Mouse (Mus musculus): Measurements from ENCODE around the gene Slc25a26. TPM values are rescaled to one million over a fixed set of nuclear protein-coding genes. Genes with fewer than 3 reads are reported as not detected.

Slc25a26 gene
- polyA plus RNA-seq, 1 experiment from 2014 or later, result 11.6 TPM

- Histone ChIP-seq H3K9me3 (replicated peaks) (no peaks in the 10 kb centered on the region), H3K27ac (ENCODE audit: poor library complexity, severe bottlenecking) (no peak overlapping the region), H3K9ac (no peak overlapping the region), H3K36me3 (peaks cover 3% of the 10 kb centered on the region; the same call in 1 of the 2 replicates), H3K27me3 (replicated peaks) (no peaks in the 10 kb centered on the region), H3K4me1 (replicated peaks) (peaks cover 51% of the 10 kb centered on the region), H3K4me3 (no peak overlapping the region), H3K4me2 (no peak overlapping the region)
- 76% methylated on average over 17 of the region's 17 CpGs for WGBS
- no peak for ATAC-seq (ENCODE audit: insufficient number of reproducible peaks, low FRiP score)
Measured at GRCm38 (mm10) chr6:94651541-94651940, 151.4 kb downstream of the Slc25a26 start.

- Histone ChIP-seq H3K27ac (ENCODE audit: poor library complexity, severe bottlenecking) (no peak overlapping the region), H3K4me3 (no peak overlapping the region), H3K36me3 (peaks cover 3% of the 10 kb centered on the region; the same call in 1 of the 2 replicates), H3K4me2 (no peak overlapping the region), H3K9ac (no peak overlapping the region), H3K4me1 (replicated peaks) (peaks cover 51% of the 10 kb centered on the region), H3K27me3 (replicated peaks) (no peaks in the 10 kb centered on the region), H3K9me3 (replicated peaks) (no peaks in the 10 kb centered on the region)
- WGBS, result 69% methylated on average over 6 of the region's 6 CpGs
- ATAC-seq (ENCODE audit: insufficient number of reproducible peaks, low FRiP score), result no peak
Measured at GRCm38 (mm10) chr6:94652659-94653213, 152.6 kb downstream of the Slc25a26 start.

GRCm38 (mm10) chr6:94653388-94654316, 153.5 kb downstream of the Slc25a26 start:
- no peaks in the 10 kb centered on the region for H3K27me3 ChIP-seq (replicated peaks)
- no peak overlapping the region for H3K4me2 ChIP-seq
- H3K4me1 ChIP-seq (replicated peaks), result peaks cover 51% of the 10 kb centered on the region
- H3K27ac ChIP-seq (ENCODE audit: poor library complexity, severe bottlenecking), result no peak overlapping the region
- H3K36me3 ChIP-seq, result peaks cover 3% of the 10 kb centered on the region; the same call in 1 of the 2 replicates
- no peak overlapping the region for H3K4me3 ChIP-seq
- no peak overlapping the region for H3K9ac ChIP-seq
- no peaks in the 10 kb centered on the region for H3K9me3 ChIP-seq (replicated peaks)
- no peak for ATAC-seq (ENCODE audit: insufficient number of reproducible peaks, low FRiP score)
- 73% methylated on average over 10 of the region's 10 CpGs for WGBS

Small RNA genes lying within 50 kb of the gene (microRNA-seq; reads per million reads assigned to microRNA genes)
- gene Mir7041, result not detected

Other genes with a start within 250 kb of the Slc25a26 start
- 9.9 and 13.2 TPM in 2 replicates for gene Magi1, start 216.4 kb upstream of the Slc25a26 start, polyA plus RNA-seq (2016; fragmentation: Nextera tagmentation; extraction: Ambion mirVana)
- 14.6 and 16.5 TPM in 2 replicates for gene Lrig1, start 199.8 kb downstream of the Slc25a26 start, polyA plus RNA-seq (2016; fragmentation: Nextera tagmentation; extraction: Ambion mirVana)

Measured in heart, embryonic 12.5 days (tissue).